Mouse (Mus musculus): ENCODE measurements around the gene Iqcg. TPM values are rescaled to one million over a fixed set of nuclear protein-coding genes. Genes with fewer than 3 reads are reported as not detected.

The Iqcg gene
- total and polyA plus RNA-seq, 3 experiments, result 13.6 to 40.4 TPM; not detected in 1

DNA sequence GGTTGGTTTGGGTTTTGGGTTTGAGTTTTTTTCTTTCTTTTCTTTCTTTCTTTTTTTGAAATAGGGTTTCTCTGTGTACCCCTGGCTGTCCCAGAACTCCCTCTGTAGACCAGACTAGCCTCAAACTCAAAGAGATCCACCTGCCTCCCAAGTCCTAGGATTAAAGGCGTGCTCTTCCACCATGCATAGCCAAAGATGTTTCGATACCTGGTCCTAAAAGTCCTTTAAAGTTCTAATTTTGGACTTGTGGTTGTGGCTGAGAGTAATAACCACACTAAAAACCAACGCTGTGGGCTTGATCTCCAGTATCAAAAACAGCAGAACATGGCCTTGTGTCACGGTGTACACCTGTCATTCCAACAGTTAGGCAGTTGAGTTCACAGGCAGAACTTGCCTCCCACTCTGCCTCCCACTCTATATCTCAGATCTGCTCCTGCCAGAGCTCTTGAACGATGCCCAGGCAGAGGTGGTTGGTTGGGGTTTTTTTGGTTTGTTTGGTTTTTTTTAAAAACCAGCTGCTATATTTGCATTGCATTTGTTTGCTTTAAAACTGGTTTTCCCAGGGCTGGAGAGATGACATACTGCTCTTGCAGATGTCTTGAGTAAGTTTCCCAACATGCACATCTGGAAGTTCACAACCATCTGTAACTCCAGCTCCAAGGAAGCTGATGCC lies 38.2 kb downstream of the Iqcg start:
- Histone ChIP-seq H3K27ac (ENCODE audit: control insufficient read depth, low read depth, low read length) (no peak overlapping the region), H3K79me2 (ENCODE audit: control insufficient read depth, insufficient read depth, low read length, poor library complexity) (no peaks in the 10 kb centered on the region), H3K36me3 (ENCODE audit: control insufficient read depth in 1 of 2, insufficient read depth in 2 of 2, low read length in 2 of 2) (peaks cover 0 to 5% of the 10 kb centered on the region in 2 experiments; a peak in 2 of 4 replicates), H3K4me1 (ENCODE audit: control insufficient read depth in 1 of 2, insufficient read depth in 2 of 2, low read length in 2 of 2) (peaks cover 1 to 7% of the 10 kb centered on the region in 2 experiments; a peak in 3 of 4 replicates), H3K9ac (ENCODE audit: control insufficient read depth, low read depth, low read length, poor library complexity, severe bottlenecking) (no peak overlapping the region), H3K27me3 (ENCODE audit: control insufficient read depth in 1 of 2, insufficient read depth in 2 of 2, low read length in 2 of 2) (no peaks in the 10 kb centered on the region), H3K4me3 (ENCODE audit: control insufficient read depth in 1 of 2, insufficient read depth in 1 of 2, low read depth in 2 of 2, low read length in 2 of 2) (no peak overlapping the region), H3K9me3 (replicated peaks; ENCODE audit: insufficient read depth, low read length) (no peaks in the 10 kb centered on the region)
- TF ChIP-seq KAT2A (conservative IDR thresholded peaks at IDR 0.05; ENCODE audit: low read depth, low read length), result no peak
- TF ChIP-seq UBTF (IDR thresholded peaks at IDR 0.05; ENCODE audit: borderline replicate concordance, insufficient read depth, low read depth, low read length), result no peak
- no peak for TF ChIP-seq SIN3A (IDR thresholded peaks at IDR 0.05; ENCODE audit: low read length)
- DNase-seq (ENCODE audit: low read depth, low spot score), result no peak

GRCm38 (mm10) chr16:33015986-33016385 lies 40.0 kb downstream of the Iqcg start:
- Histone ChIP-seq H3K4me1 (ENCODE audit: control insufficient read depth in 1 of 2, insufficient read depth in 2 of 2, low read length in 2 of 2) (peaks cover 1 to 7% of the 10 kb centered on the region in 2 experiments; a peak in 3 of 4 replicates), H3K27me3 (ENCODE audit: control insufficient read depth in 1 of 2, insufficient read depth in 2 of 2, low read length in 2 of 2) (no peaks in the 10 kb centered on the region), H3K27ac (ENCODE audit: control insufficient read depth, low read depth, low read length) (no peak overlapping the region), H3K9me3 (replicated peaks; ENCODE audit: insufficient read depth, low read length) (no peaks in the 10 kb centered on the region), H3K79me2 (ENCODE audit: control insufficient read depth, insufficient read depth, low read length, poor library complexity) (no peaks in the 10 kb centered on the region), H3K4me3 (ENCODE audit: control insufficient read depth in 1 of 2, insufficient read depth in 1 of 2, low read depth in 2 of 2, low read length in 2 of 2) (no peak overlapping the region), H3K36me3 (ENCODE audit: control insufficient read depth in 1 of 2, insufficient read depth in 2 of 2, low read length in 2 of 2) (peaks cover 1 to 5% of the 10 kb centered on the region in 2 experiments; a peak in 3 of 4 replicates), H3K9ac (ENCODE audit: control insufficient read depth, low read depth, low read length, poor library complexity, severe bottlenecking) (no peak overlapping the region)
- TF ChIP-seq ZNF384 (IDR thresholded peaks at IDR 0.05; ENCODE audit: low read depth, low read length), result peak; percentile 83
- TF ChIP-seq TAL1 (IDR thresholded peaks at IDR 0.05; ENCODE audit: low read length), result no peak
- DNase-seq (ENCODE audit: low read depth, low spot score), result peak; percentile 62

DNA sequence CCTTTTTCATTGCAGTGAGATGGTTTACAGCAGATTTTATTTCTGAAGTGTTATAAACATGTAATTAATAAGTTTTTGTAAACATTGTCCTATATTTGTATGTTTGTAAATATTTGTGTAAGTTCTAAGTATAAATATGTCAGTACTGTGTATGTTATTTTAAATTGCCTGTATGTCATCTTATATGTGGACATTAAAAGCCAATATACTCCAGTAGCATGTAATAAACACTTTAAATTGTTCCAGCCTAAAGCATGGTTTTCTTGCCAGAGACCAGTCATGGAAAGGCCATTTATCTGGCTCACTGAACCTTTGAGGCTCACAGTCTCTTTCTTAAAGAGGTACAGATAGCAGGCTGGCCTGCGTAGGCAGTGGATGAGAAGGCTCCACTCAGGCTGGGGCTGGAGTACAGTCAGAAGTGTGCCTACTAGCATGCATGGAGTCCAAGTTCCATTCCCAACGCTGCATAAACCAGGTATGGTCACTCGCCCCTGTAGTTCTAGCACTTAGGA lies 40.6 kb downstream of the Iqcg start:
- peaks cover 1 to 7% of the 10 kb centered on the region in 2 experiments; a peak in 3 of 4 replicates for H3K4me1 ChIP-seq (ENCODE audit: control insufficient read depth in 1 of 2, insufficient read depth in 2 of 2, low read length in 2 of 2)
- no peak overlapping the region for H3K27ac ChIP-seq (ENCODE audit: control insufficient read depth, low read depth, low read length)
- no peaks in the 10 kb centered on the region for H3K79me2 ChIP-seq (ENCODE audit: control insufficient read depth, insufficient read depth, low read length, poor library complexity)
- TF ChIP-seq POLR2AphosphoS5 (IDR thresholded peaks at IDR 0.05; ENCODE audit: borderline replicate concordance, low read depth, low read length) (no peak), RCOR1 (IDR thresholded peaks at IDR 0.05; ENCODE audit: low read depth, low read length) (no peak), E2F4 (IDR thresholded peaks at IDR 0.05; ENCODE audit: borderline replicate concordance, low read depth, low read length) (no peak), MXI1 (IDR thresholded peaks at IDR 0.05; ENCODE audit: low read depth, low read length) (no peak)
- H3K27me3 ChIP-seq (ENCODE audit: control insufficient read depth in 1 of 2, insufficient read depth in 2 of 2, low read length in 2 of 2), result no peaks in the 10 kb centered on the region
- no peaks in the 10 kb centered on the region for H3K9me3 ChIP-seq (replicated peaks; ENCODE audit: insufficient read depth, low read length)
- no peak for DNase-seq (ENCODE audit: low read depth, low spot score)
- H3K4me3 ChIP-seq (ENCODE audit: control insufficient read depth in 1 of 2, insufficient read depth in 1 of 2, low read depth in 2 of 2, low read length in 2 of 2), result no peak overlapping the region
- peaks cover 1 to 5% of the 10 kb centered on the region in 2 experiments; a peak in 3 of 4 replicates for H3K36me3 ChIP-seq (ENCODE audit: control insufficient read depth in 1 of 2, insufficient read depth in 2 of 2, low read length in 2 of 2)
- no peak overlapping the region for H3K9ac ChIP-seq (ENCODE audit: control insufficient read depth, low read depth, low read length, poor library complexity, severe bottlenecking)

Measured in MEL (cell line).